Mouse (Mus musculus) brain, embryonic 14.5 days (tissue): ENCODE measurements around the gene Strip1. TPM values are rescaled to one million over a fixed set of nuclear protein-coding genes. Genes with fewer than 3 reads are reported as not detected.

Experiments
- DNase-seq: peaks from one replicate; pipeline ENCODE4 v3.0.0-alpha.2; 2011; ENCODE audit warnings: low read depth
- CTCF ChIP-seq: fragments of 200-500 bp; IDR thresholded peaks from 2 replicates; pipeline ENCODE4 v1.5.1; 2012; ENCODE audit warnings: inconsistent platforms, mild to moderate bottlenecking, moderate library complexity, borderline replicate concordance; ENCODE audit not compliant: insufficient read depth, insufficient read length; ENCODE audit errors: extremely low read depth
- POLR2A ChIP-seq: fragments of 200-500 bp; IDR thresholded peaks from 2 replicates; pipeline ENCODE4 v1.6.1; 2012; ENCODE audit warnings: mild to moderate bottlenecking, inconsistent platforms, borderline replicate concordance; ENCODE audit not compliant: poor library complexity, insufficient read depth, insufficient read length, severe bottlenecking; ENCODE audit errors: extremely low read depth
- polyA plus RNA-seq: library from polyadenylated mRNA; depleted of rRNA; stranded (reverse); fragments of >200 nt; gene quantifications from 2 replicates; pipeline ENCODE4 v1.2.3, GENCODE M21; 2012

Gene Strip1
- polyA plus RNA-seq, 1 experiment: 215 TPM

DNA sequence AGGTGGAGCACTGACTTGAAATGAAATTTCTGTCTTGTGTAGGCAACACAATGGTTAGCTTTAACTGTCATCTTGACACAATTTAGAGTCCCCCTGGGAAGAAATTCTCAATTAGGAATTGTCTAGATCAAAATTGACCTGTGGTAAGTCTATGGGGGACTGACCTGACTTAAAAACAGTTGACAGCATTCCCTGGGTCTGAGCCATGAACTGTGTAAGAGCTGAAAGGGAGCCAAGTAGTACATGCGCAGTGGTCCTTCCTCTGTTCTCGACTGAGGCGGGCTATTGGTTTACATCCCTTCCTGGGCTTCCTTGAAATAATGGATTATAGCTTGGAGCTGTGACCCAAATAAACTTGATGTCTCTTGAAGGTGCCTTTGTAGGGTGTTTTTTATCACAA is 15.5 kb upstream of the Strip1 start:
- TF ChIP-seq CTCF: no peak
- no peak for TF ChIP-seq POLR2A
- DNase-seq: no peak

DNA sequence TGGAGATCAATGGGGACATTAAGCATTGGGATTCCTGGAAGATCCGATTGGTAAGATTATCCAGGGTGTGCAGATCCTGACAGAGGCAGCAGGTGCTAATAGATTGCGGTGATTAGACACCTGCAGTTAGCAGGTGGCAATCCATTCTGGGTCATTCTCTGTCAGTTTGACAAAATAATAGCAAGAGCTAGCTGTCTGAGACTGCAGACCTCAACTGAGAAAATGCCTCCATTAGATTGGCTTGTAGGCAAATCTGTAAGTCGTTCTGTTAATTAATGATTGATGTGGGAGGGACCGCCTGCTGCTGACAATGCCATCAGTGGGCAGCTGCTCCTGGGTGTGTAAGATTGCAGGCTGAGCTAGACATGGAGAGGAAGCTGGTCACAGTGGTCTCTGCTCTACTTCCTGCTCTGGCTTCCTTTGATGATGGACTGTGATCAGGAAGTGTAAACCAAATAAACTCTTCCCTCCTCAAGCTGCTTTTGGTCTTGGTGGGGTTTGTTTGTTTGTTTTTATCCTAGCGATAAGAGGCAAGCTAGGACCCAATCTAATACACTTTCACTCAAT is 6.2 kb upstream of the Strip1 start:
- TF ChIP-seq CTCF (no peak), POLR2A (no peak)
- DNase-seq: peak; percentile 44

DNA sequence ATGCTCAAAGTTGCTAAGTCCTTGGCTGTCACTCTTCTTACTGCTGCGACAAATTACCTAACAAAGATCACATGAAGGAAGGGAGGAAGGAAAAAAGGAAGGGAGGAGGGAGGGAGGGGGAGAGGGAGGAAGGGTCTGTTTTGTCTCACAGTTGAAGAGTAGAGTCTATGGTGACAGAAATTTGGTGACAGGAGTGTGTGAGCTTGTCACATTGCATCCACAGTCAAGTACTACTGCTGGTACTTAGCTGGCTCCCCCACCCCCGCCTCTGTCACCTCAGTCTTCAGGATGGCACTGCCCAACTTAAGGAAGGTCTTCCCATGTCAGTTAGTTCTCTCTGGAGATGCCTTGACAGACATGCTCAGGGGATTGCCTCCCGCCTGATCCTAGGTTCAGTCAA is 4.7 kb upstream of the Strip1 start:
- no peak for TF ChIP-seq POLR2A
- TF ChIP-seq CTCF: no peak
- DNase-seq: no peak

- no peak for DNase-seq
- no peak for TF ChIP-seq CTCF
- no peak for TF ChIP-seq POLR2A
These were observed 4.3 kb upstream of the Strip1 start for GRCm38 (mm10) chr3:107635836-107636235.

DNA sequence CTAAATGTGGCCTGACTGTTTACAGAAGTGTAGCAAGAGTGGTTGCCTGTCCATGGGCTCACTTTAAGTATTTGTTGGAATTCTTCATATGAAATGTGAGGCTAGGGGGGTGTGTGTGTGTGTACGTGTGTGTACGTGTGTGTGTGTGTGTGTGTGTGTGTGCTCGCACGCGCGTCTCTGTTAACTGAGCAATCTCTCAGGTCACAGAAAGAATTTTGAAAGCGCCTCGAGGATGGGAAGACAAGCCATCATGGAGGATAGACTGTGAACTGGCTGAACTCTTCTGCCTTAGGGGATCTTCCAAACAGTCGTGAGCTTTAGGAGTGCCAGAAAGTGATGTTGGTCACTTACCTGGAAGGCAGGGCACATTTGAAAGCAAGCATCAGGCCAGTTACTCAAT is 2.4 kb upstream of the Strip1 start:
- no peak for DNase-seq
- TF ChIP-seq POLR2A (no peak), CTCF (no peak)

DNA sequence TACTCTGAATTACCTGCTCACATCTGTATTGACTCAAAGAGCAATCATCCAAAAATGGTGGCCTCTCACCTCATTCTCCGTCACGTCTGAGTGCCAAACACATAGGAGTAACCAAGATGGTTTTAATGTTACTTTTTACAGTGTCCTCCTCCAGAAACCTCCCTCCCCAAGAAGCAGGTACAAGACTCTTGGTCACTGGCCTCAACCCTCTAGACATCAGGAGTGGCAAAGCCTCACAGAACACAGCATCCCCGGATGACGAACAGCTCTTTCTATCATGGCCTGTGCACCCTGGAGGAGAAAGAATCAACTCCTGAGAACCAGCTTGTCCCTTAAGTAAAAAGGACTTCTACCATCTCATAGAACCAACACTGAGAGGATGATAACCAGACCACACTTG is 1.3 kb upstream of the Strip1 start:
- TF ChIP-seq POLR2A (no peak), CTCF (no peak)
- DNase-seq: no peak

- TF ChIP-seq CTCF (no peak), POLR2A (no peak)
- DNase-seq: peak; percentile 76
These were observed 592 bp downstream of the Strip1 start, which contains the start of gene Gm10961 for GRCm38 (mm10) chr3:107630682-107631522. Gm10961 (plus strand) TSS chr3:107631322.

DNA sequence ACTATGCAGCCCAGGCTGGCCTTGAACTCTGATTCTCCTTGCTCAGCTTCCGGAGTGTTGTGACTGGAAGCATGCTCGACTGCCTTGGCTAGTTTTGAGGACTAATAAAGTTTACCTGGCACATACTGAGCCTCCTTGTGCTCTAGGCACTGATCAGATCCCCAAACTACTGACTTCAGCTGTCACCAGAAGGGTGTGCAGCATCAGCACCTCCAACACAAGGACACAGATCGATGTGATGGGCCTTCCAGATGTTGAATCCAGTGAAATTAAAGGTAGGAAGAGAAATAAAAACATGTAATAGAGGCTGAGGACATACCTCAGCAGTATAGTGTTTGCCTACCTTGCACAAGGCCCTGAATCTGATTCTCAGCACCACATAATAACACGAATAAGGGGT is 2.1 kb downstream of the Strip1 start:
- TF ChIP-seq POLR2A: no peak
- no peak for TF ChIP-seq CTCF
- no peak for DNase-seq

DNA sequence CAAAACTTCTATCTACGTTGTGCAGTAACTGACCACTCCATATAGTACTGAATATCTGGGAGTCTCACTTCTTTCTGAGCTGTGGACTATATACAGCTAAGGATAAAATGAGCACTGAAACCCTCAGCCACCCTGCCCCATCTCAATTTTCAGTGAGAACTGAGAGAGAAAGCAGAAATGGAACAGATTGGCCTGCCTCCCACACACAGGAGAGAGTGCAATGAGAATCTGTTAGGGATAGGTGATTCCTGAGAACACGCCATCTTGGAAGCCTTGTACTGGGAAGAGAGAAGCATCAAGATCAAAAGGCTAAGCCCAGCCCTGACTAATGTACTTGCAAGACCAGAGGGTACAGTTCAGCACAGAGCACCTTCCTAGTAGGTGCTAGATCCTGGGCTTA is 2.9 kb downstream of the Strip1 start:
- DNase-seq: no peak
- TF ChIP-seq POLR2A: no peak
- no peak for TF ChIP-seq CTCF

- no peak for TF ChIP-seq POLR2A
- DNase-seq: no peak
These were observed 3.9 kb downstream of the Strip1 start for GRCm38 (mm10) chr3:107627641-107628040.

DNA sequence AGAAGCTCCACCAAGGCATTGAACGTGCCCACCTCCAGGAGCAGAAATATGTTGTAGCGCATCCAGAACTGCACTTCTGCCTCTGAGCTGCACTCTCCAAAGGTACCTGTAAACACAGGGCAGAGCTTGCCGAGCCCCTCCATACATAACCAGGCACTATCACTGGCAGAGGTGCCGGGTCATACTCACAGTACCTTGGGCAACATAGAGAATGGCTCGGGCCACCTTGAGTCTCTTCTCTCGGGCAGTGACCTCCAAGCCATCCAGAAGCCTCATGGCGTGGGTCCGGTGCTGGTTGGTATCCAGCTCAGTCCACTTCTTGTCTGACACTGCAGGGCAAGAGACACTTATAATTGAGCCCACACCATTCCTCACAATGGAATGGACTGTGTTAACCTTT is 4.7 kb downstream of the Strip1 start:
- no peak for DNase-seq
- TF ChIP-seq POLR2A: no peak
- TF ChIP-seq CTCF: no peak

GRCm38 (mm10) chr3:107625536-107625935 is 6.0 kb downstream of the Strip1 start:
- no peak for DNase-seq
- TF ChIP-seq POLR2A: no peak
